Mouse (Mus musculus): Measurements from ENCODE around the gene Nbas. TPM values are rescaled to one million over a fixed set of nuclear protein-coding genes. Genes with fewer than 3 reads are reported as not detected.

The Nbas gene
- total RNA-seq, 2 experiments from 2014 or later = 29.6 to 31.3 TPM

DNA sequence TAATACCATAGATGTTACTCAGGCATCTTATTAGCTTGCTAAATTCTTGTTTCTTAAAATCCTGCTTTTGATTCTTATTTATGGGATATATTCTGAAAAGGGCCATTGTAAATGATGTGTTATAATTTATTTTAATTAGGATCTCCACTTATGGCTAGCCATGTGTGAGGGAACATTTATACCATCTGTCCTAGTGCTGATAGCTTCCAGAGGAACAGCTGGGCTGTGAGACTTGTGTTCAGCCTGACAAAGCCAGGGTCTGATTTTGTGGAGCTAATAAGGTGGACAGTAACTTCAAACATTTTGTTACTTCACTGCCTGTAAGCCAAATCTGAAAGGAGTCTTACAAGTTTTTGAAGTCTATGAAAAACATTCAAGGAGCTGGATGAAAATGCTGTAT, 113.1 kb downstream of the Nbas start:
- peak in 1 of 2 experiments; percentile 58 for DNase-seq (ENCODE audit: low spot score in 2 of 2)

DNA sequence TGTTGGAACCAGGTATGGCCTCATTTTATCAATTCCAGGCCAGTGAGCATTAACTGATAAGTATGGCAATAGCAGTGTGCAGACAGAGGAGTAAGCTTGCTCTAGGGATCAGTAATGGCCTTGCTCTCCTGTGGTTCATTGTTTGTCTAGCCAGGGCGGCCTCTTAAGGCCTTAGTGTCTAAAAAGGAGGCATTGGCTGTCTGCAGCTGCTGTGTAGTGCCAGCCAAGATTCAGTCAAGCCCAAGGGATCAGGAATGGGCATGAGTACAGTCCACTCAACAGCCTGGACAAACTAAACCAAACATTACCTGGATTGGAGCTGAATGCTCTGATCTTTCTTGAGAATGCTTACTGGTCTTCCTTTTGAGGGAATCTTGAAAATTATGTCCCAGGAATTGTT, 120.7 kb downstream of the Nbas start:
- no peak for DNase-seq (ENCODE audit: low spot score in 2 of 2)

GRCm38 (mm10) chr12:13410191-13410590, 141.3 kb downstream of the Nbas start:
- DNase-seq (ENCODE audit: low spot score in 2 of 2) = no peak

GRCm38 (mm10) chr12:13418651-13419050, 149.7 kb downstream of the Nbas start:
- no peak for DNase-seq (ENCODE audit: low spot score in 2 of 2)

- DNase-seq (ENCODE audit: low spot score in 2 of 2) = no peak
Measured at GRCm38 (mm10) chr12:13430219-13430618, 161.3 kb downstream of the Nbas start.

GRCm38 (mm10) chr12:13444653-13445431, 175.9 kb downstream of the Nbas start:
- DNase-seq (ENCODE audit: low spot score in 2 of 2) = no peak

GRCm38 (mm10) chr12:13445486-13446065, 176.6 kb downstream of the Nbas start:
- DNase-seq (ENCODE audit: low spot score in 2 of 2) = no peak

GRCm38 (mm10) chr12:13448916-13449315, 180.0 kb downstream of the Nbas start:
- no peak for DNase-seq (ENCODE audit: low spot score in 2 of 2)

DNA sequence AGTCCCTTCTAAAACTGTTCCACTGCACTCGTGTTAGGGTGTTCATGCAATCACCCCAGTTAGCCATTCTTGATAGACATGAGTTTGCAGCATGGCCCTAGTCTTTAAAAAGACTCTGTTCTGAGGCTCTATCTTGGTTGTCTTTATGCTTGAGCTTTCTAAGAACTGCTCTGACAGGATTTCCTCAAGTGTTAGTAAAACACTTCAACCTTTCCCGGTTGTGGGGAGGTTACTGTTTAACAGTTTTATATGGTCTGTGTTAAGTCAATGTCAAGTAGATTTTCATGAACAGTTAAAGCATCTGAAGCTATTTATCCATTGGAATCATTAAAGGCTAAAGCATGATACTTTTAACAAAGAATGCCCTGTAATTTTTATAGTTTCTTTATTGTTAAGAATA, 183.1 kb downstream of the Nbas start:
- DNase-seq (ENCODE audit: low spot score in 2 of 2) = no peak

DNA sequence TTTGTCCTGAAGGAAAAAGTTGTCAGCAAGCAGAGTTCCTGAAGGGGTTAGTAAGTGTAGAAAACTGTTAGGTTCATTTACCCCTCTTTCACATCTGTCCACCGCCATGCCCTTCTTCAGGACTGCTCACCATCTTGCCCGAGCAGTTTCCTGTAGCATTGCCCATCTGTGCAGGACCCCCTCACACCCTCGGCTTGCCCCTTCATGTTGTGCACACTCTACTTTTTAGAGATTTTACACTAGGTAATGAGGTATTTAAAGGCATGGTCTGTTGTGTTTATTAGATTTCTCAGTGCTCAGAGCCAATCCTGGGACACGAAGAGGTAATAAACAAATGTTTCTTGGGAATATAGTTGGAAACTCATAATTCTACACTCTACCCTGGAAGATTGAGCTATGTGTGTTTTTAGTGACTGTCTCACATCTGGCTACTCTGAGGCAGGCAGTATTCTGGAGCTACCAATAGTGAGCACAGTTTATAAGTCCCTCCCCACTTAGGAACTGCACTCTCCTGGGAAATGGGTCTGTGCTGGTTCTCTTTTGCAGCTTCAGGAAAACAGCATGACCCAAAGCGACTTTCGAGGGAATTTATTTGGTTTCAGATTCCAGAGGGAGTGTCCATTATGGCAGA, 191.4 kb downstream of the Nbas start:
- DNase-seq (ENCODE audit: low spot score in 2 of 2) = no peak

- no peak for DNase-seq (ENCODE audit: low spot score in 2 of 2)
Measured at GRCm38 (mm10) chr12:13461558-13462153, 192.7 kb downstream of the Nbas start.

GRCm38 (mm10) chr12:13462397-13462796, 193.5 kb downstream of the Nbas start:
- DNase-seq (ENCODE audit: low spot score in 2 of 2) = no peak

DNA sequence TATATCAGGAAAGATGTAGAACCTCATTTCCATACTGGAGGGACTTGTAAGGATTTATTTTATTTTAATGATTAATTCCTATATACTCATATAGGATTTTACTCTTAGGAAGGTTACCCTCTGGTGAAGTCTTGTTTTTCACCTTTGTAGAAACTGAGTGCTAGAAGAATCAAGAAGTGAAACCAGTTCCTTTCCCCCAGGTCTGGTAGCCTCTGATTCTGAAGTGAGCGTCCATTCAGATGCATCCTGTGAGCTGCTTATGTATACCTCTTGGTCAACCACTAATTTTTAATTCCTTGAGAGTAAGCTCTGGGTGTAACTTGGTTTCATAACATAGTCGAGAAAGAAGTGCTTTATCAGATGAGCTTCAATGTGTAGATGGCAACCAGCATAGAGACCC, 196.6 kb downstream of the Nbas start:
- no peak for DNase-seq (ENCODE audit: low spot score in 2 of 2)

DNA sequence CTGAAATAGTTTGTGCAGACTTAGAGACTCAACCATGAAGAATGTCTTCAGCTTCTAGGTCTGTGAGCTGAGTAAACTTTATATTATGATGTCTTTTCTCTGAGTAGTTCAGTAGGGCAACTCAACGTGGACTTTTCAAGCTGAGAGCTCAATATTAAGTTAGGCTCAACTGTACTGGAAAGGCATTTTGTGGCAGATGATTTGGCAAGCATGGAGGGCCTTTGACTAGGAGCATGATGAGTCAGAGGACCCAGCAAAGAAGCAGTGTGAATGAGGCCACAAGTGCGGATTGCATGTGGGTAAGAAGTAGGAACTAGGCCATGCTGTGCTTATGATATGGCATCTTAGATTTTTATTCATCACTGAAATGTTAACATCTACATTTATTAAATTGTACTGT, 205.9 kb downstream of the Nbas start:
- no peak for DNase-seq (ENCODE audit: low spot score in 2 of 2)

DNA sequence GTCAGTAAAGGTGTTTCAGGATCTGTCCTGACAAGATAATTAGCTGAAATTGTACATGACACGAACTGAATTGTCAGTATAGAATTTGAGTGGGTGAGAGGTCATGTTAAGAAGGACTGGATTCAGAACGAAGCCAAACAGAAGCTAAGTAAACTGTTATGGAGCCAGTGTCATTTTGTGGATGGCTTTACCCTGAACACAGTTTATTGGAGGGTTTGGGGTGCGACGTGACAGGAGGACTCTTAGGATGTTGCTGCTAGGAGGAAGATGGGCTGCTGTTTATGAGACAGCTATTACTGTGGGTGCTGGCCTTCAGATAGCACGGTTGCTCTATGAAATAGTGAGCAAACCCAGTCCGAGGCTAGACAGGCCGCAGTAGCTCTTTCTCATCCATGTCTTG, 210.2 kb downstream of the Nbas start:
- no peak for DNase-seq (ENCODE audit: low spot score in 2 of 2)

DNA sequence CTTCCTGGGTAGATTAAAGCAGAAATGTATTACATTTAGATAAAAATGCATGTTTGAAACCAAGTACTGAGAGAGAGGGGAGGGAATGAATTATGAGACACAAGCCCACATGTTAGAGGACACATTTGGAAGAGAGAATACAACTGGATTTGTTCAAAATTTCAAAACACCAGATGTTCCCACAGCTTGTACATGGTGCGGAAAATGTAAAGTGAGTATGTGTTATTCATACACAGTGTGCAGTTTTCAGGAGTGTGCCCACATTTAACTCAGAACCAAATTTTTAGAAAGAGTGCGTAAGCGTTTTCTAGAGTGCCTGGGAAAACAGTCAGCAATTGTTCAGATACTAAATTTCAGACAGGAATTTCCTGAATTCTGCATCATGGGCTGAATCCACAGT, 217.3 kb downstream of the Nbas start:
- DNase-seq (ENCODE audit: low spot score in 2 of 2) = peak in 1 of 2 experiments; percentile 33

- DNase-seq (ENCODE audit: low spot score in 2 of 2) = no peak
Measured at GRCm38 (mm10) chr12:13497211-13497610, 228.3 kb downstream of the Nbas start.

DNA sequence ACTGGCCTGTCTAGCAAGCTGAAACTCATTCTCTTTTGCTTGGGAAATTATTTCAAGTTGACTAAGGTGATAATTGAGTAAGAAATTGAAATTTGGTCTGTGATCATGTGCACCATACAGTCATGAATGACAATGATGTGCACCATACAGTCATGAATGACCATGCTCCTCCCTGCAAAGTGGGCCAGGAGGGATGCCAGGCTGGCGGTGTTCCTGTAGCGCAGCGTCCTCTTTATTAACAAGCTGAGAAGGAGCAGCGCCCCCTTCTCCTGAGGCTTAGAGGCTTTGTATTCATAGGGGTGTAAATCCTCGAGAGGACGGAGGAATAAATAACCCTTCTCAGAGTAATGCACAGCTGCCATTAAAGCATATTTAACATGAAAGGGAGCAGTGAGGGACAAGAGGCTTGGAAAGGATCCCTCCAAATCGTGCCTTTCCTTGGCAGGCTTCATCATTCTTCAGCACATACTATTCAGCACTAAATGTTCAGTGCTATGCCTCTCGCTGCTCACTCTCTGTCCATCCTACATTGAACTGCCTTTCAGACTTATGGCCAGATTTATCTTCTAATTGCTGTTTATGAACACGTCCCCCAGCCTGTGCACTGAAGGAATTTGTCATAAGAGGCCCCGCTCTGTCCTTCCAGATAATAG, 230.4 kb downstream of the Nbas start:
- DNase-seq (ENCODE audit: low spot score in 2 of 2) = peak in 1 of 2 experiments; percentile 18

- peak; percentile 46 to 49 for DNase-seq (ENCODE audit: low spot score in 2 of 2)
Measured at GRCm38 (mm10) chr12:13500191-13500590, 231.3 kb downstream of the Nbas start.

DNA sequence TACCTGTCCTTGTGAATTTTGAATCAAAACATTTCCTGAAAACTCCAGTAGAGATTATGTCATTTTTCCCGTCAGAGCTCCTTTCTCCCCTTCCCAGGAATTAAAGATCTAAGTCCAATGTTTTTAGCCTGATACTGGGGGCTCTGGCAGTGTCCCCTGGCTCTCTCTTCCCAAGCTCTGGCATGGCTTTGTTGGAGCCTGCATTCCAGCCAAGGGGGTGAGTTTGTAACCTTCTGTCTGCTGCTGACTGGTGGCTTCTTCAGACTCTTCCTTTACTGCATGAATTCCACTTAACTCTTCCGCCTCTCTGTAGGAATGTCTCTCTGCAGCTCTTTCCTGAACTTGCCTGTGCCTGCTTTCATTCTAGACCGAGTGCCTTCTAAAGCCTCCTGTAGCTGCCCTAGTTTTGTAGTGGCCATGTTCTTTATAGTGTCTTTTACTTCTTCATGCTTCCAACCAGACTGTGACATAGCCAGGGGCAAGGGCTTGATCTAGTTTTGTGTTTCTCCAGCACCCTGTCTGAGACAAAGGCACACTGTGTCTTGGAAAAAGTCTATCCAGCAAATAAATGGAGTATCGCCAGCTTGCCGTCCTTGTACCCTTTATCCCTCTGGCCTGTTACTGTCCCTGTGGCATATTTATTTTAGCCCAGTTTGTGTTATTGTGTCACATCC, 236.0 kb downstream of the Nbas start:
- peak in 1 of 2 experiments; percentile 32 for DNase-seq (ENCODE audit: low spot score in 2 of 2)

DNA sequence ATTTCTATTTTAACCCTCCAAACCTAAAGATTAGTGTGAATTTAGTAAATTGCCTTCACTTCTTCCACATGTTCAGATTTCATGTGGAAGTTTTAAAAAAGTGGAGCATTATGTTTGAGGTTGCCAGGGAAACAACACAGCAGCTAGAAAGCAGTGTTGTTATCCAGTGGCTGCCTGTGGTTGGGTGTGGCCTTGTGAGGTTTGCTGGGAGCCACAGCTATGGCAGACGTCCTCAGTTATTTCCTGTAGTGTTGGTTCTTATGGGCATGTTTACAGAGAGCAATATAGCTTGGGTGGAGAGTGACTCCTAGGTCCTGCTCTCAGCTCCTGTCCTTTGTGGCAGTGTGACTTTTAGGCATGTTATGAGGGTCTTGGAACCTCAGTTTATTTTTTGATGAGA, 249.1 kb downstream of the Nbas start:
- DNase-seq (ENCODE audit: low spot score in 2 of 2) = no peak
